Mouse (Mus musculus): ENCODE data around the gene Nsl1.

DNA sequence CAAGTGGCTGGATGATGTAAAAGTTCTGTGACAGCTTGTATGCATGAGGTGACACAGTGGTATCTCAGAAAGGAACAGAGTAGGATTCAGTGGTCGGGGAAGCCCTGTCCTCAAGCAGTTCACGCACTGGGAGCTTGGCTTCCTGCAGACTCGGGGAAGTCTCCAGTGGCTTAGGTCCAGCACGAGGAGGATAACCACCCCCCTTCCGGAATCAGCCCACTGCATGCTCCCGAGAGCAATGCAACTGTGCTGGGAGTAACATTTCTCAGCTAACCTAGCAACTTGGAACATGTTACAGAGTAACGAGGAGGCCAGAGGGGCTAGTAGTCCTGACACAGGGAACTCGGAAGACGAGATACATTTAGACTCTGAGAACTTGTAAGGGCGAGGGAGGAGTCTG, 44.5 kb downstream of the Nsl1 start:
- TF ChIP-seq HCFC1 (IDR thresholded peaks at IDR 0.05; ENCODE audit: borderline replicate concordance, insufficient read depth, low read length) (no peak), ZNF384 (IDR thresholded peaks at IDR 0.05; ENCODE audit: low read depth, low read length) (no peak)

Data from ES-E14 (cell line).